Mouse (Mus musculus) kidney, embryonic 15.5 days (tissue): ENCODE data around the gene Prap1. TPM values are rescaled to one million over a fixed set of nuclear protein-coding genes. Genes with fewer than 3 reads are reported as not detected.

Experiments
- ATAC-seq: fragments of 200-750 bp; cut with Nextera tagmentation; replicated peaks from 2 replicates; pipeline ENCODE4 v1.8.0; 2017; ENCODE audit warnings: moderate TSS enrichment; ENCODE audit not compliant: low FRiP score
- H3K27ac ChIP-seq: fragments of 300-500 bp; sonication (generic); 2 replicates; pipeline ENCODE4 v1.5.1; 2015; ENCODE audit warnings: mild to moderate bottlenecking, inconsistent platforms
- H3K27me3 ChIP-seq: fragments of 300-500 bp; sonication (generic); 2 replicates; pipeline ENCODE4 v1.6.1; 2015; ENCODE audit warnings: inconsistent platforms
- H3K36me3 ChIP-seq: fragments of 300-500 bp; sonication (generic); 2 replicates; pipeline ENCODE4 v1.6.1; 2015; ENCODE audit warnings: inconsistent platforms
- H3K4me1 ChIP-seq: fragments of 300-500 bp; sonication (generic); 2 replicates; pipeline ENCODE4 v1.6.1; 2015; ENCODE audit warnings: inconsistent platforms
- H3K4me2 ChIP-seq: fragments of 300-500 bp; sonication (generic); 2 replicates; pipeline ENCODE4 v1.6.1; 2015; ENCODE audit warnings: moderate library complexity, mild to moderate bottlenecking, inconsistent platforms
- H3K4me3 ChIP-seq: fragments of 300-500 bp; sonication (generic); replicated peaks from 2 replicates; pipeline ENCODE4 v1.5.1; 2015; ENCODE audit warnings: mild to moderate bottlenecking, inconsistent platforms
- H3K9ac ChIP-seq: fragments of 300-500 bp; sonication (generic); 2 replicates; pipeline ENCODE4 v1.6.1; 2015; ENCODE audit warnings: mild to moderate bottlenecking, inconsistent platforms
- H3K9me3 ChIP-seq: fragments of 300-500 bp; sonication (generic); replicated peaks from 2 replicates; pipeline ENCODE4 v1.6.1; 2016; ENCODE audit warnings: inconsistent platforms
- WGBS: fragments of 180-500 bp; shearing (Covaris S2); methylation state at CpG from one replicate; pipeline ENCODE4 v1.1.7; 2015; ENCODE audit warnings: mixed read lengths; 5-methylcytosine and 5-hydroxymethylcytosine counted together
- polyA plus RNA-seq: library from polyadenylated mRNA; unstranded; fragments of >200 nt; fragmentation: Nextera tagmentation; extraction: Ambion mirVana; gene quantifications from 2 replicates; pipeline ENCODE4 v1.2.1, GENCODE M21; 2015

Prap1 gene
- 0.28 TPM in 1 of 2 replicates, not detected in the other for polyA plus RNA-seq

GRCm38 (mm10) chr7:140092924-140093528, at the start of gene Prap1:
TSS of gene Prap1 (plus strand) at chr7:140093395.
- Histone ChIP-seq H3K27me3 (no peaks in the 10 kb centered on the region), H3K9me3 (no peaks in the 10 kb centered on the region), H3K36me3 (no peaks in the 10 kb centered on the region), H3K27ac (no peak within 1 kb of the TSS), H3K9ac (no peak within 1 kb of the TSS), H3K4me1 (peaks cover 8% of the 10 kb centered on the region), H3K4me3 (no peak within 1 kb of the TSS), H3K4me2 (no peak within 1 kb of the TSS)
- WGBS: 59% methylated on average over 5 of the region's 5 CpGs
- ATAC-seq: no peak

- no peak overlapping the region for H3K9ac ChIP-seq
- no peak overlapping the region for H3K27ac ChIP-seq
- peaks cover 25% of the 10 kb centered on the region for H3K4me1 ChIP-seq
- no peak for ATAC-seq
- peaks cover 8% of the 10 kb centered on the region for H3K36me3 ChIP-seq
- no peak overlapping the region for H3K4me3 ChIP-seq
- H3K4me2 ChIP-seq: no peak overlapping the region
- WGBS: 86% methylated on average over 4 of the region's 4 CpGs
- peaks cover 66% of the 10 kb centered on the region for H3K27me3 ChIP-seq
- no peaks in the 10 kb centered on the region for H3K9me3 ChIP-seq
These were observed 47.6 kb upstream of the Prap1 start for GRCm38 (mm10) chr7:140045546-140045945.

GRCm38 (mm10) chr7:140047811-140048311, 45.3 kb upstream of the Prap1 start:
- Histone ChIP-seq H3K4me2 (peak overlapping the region; percentile 75), H3K27ac (no peak overlapping the region), H3K4me3 (peak overlapping the region; percentile 43), H3K27me3 (peaks cover 89% of the 10 kb centered on the region), H3K4me1 (peaks cover 25% of the 10 kb centered on the region), H3K36me3 (no peaks in the 10 kb centered on the region), H3K9ac (peak overlapping the region; percentile 23; the same call in 1 of the 2 replicates), H3K9me3 (no peaks in the 10 kb centered on the region)
- peak; percentile 30; the same call in 1 of the 2 replicates for ATAC-seq
- WGBS: under 1% methylated on average over 33 of the region's 33 CpGs

- no peak within 1 kb of the TSS for H3K27ac ChIP-seq
- peak within 1 kb of the TSS; percentile 75 for H3K4me2 ChIP-seq
- peaks cover 96% of the 10 kb centered on the region for H3K27me3 ChIP-seq
- peak within 1 kb of the TSS; percentile 43 for H3K4me3 ChIP-seq
- H3K9ac ChIP-seq: peak within 1 kb of the TSS; percentile 23; the same call in 1 of the 2 replicates
- H3K9me3 ChIP-seq: no peaks in the 10 kb centered on the region
- under 1% methylated on average over 56 of the region's 56 CpGs for WGBS
- H3K4me1 ChIP-seq: peaks cover 25% of the 10 kb centered on the region
- peak; percentile 19; the same call in 1 of the 2 replicates for ATAC-seq
- H3K36me3 ChIP-seq: no peaks in the 10 kb centered on the region
These were observed 44.7 kb upstream of the Prap1 start, which contains the start of gene Msx3 for GRCm38 (mm10) chr7:140048361-140049114. TSS of gene Msx3 (minus strand) at chr7:140049089.

GRCm38 (mm10) chr7:140049115-140049689, 44.0 kb upstream of the Prap1 start:
- under 1% methylated on average over 34 of the region's 34 CpGs for WGBS
- Histone ChIP-seq H3K4me2 (peak overlapping the region; percentile 75), H3K27me3 (peaks cover 98% of the 10 kb centered on the region), H3K4me1 (peaks cover 25% of the 10 kb centered on the region), H3K36me3 (no peaks in the 10 kb centered on the region), H3K9me3 (no peaks in the 10 kb centered on the region), H3K4me3 (peak overlapping the region; percentile 43), H3K27ac (no peak overlapping the region), H3K9ac (no peak overlapping the region)
- ATAC-seq: peak; percentile 74

- Histone ChIP-seq H3K4me3 (no peak overlapping the region), H3K9ac (no peak overlapping the region), H3K4me1 (peaks cover 20% of the 10 kb centered on the region), H3K27me3 (peaks cover 96% of the 10 kb centered on the region), H3K9me3 (no peaks in the 10 kb centered on the region), H3K4me2 (no peak overlapping the region), H3K27ac (no peak overlapping the region), H3K36me3 (no peaks in the 10 kb centered on the region)
- no peak for ATAC-seq
- WGBS: 78% methylated on average over 4 of the region's 4 CpGs
These were observed 39.1 kb upstream of the Prap1 start for GRCm38 (mm10) chr7:140054124-140054523.

GRCm38 (mm10) chr7:140057413-140058407, 35.5 kb upstream of the Prap1 start:
- peaks cover 31% of the 10 kb centered on the region for H3K4me1 ChIP-seq
- H3K4me3 ChIP-seq: peak overlapping the region; percentile 49
- H3K9ac ChIP-seq: peak overlapping the region; percentile 43
- H3K4me2 ChIP-seq: peak overlapping the region; percentile 78
- peaks cover 96% of the 10 kb centered on the region for H3K27me3 ChIP-seq
- no peak overlapping the region for H3K27ac ChIP-seq
- H3K9me3 ChIP-seq: no peaks in the 10 kb centered on the region
- no peaks in the 10 kb centered on the region for H3K36me3 ChIP-seq
- WGBS: 3% methylated on average over 53 of the region's 53 CpGs
- peak; percentile 73 for ATAC-seq

GRCm38 (mm10) chr7:140058528-140058927, 34.7 kb upstream of the Prap1 start:
- 16% methylated on average over 7 of the region's 7 CpGs for WGBS
- H3K27me3 ChIP-seq: peaks cover 93% of the 10 kb centered on the region
- peak overlapping the region; percentile 78 for H3K4me2 ChIP-seq
- ATAC-seq: no peak
- H3K27ac ChIP-seq: no peak overlapping the region
- peak overlapping the region; percentile 21; the same call in 1 of the 2 replicates for H3K9ac ChIP-seq
- peak overlapping the region; percentile 49 for H3K4me3 ChIP-seq
- H3K9me3 ChIP-seq: no peaks in the 10 kb centered on the region
- no peaks in the 10 kb centered on the region for H3K36me3 ChIP-seq
- peaks cover 31% of the 10 kb centered on the region for H3K4me1 ChIP-seq

- Histone ChIP-seq H3K4me3 (no peak overlapping the region), H3K36me3 (no peaks in the 10 kb centered on the region)
- ATAC-seq: no peak
These were observed 33.6 kb upstream of the Prap1 start for GRCm38 (mm10) chr7:140059601-140060000.

GRCm38 (mm10) chr7:140060936-140061831, 32.0 kb upstream of the Prap1 start:
- H3K4me1 ChIP-seq: peaks cover 31% of the 10 kb centered on the region
- H3K9ac ChIP-seq: peak overlapping the region; percentile 39
- H3K9me3 ChIP-seq: no peaks in the 10 kb centered on the region
- no peaks in the 10 kb centered on the region for H3K36me3 ChIP-seq
- peak overlapping the region; percentile 88 for H3K4me2 ChIP-seq
- ATAC-seq: 0 out of 2 replicates have a peak, but pooled peaks have one; percentile 10
- WGBS: 1% methylated on average over 47 of the region's 47 CpGs
- peak overlapping the region; percentile 46 for H3K4me3 ChIP-seq
- no peak overlapping the region for H3K27ac ChIP-seq
- H3K27me3 ChIP-seq: peaks cover 84% of the 10 kb centered on the region

More at GRCm38 (mm10) chr7:140059601-140060000, 33.6 kb upstream of the Prap1 start:
- H3K27ac ChIP-seq: no peak overlapping the region
- peaks cover 31% of the 10 kb centered on the region for H3K4me1 ChIP-seq
- H3K4me2 ChIP-seq: no peak overlapping the region
- no peaks in the 10 kb centered on the region for H3K9me3 ChIP-seq
- WGBS: 54% methylated on average over 4 of the region's 4 CpGs
- H3K27me3 ChIP-seq: peaks cover 95% of the 10 kb centered on the region
- no peak overlapping the region for H3K9ac ChIP-seq
